Mouse (Mus musculus): ENCODE data around the gene Cytip. TPM values are rescaled to one million over a fixed set of nuclear protein-coding genes. Genes with fewer than 3 reads are reported as not detected.
"Not testable (repeated sequence)": the region's sequence is repeated elsewhere in the genome, so short reads cannot be mapped to it uniquely, and the experiment has no call there.

The Cytip gene
- polyA plus RNA-seq, 1 experiment from 2014 or later, result 0.47 TPM

- no peaks in the 10 kb centered on the region for H3K27me3 ChIP-seq (ENCODE audit: control insufficient read depth, insufficient read depth, low read length)
- WGBS, result 76% methylated on average over 7 of the region's 7 CpGs
- H3K4me1 ChIP-seq (ENCODE audit: control insufficient read depth in 2 of 2, insufficient read depth in 2 of 2, low read length in 2 of 2), result no peaks in the 10 kb centered on the region
- ATAC-seq (ENCODE audit: insufficient number of reproducible peaks, insufficient read depth, low FRiP score, low read depth), result no peak
- no peak overlapping the region for H3K9ac ChIP-seq (ENCODE audit: low read length)
- H3K9me3 ChIP-seq (ENCODE audit: control insufficient read depth, low read length), result no peaks in the 10 kb centered on the region
- no peak overlapping the region for H3K4me2 ChIP-seq (ENCODE audit: low read length)
- H3K36me3 ChIP-seq (ENCODE audit: control insufficient read depth, insufficient read depth, low read length), result no peaks in the 10 kb centered on the region
- H3K4me3 ChIP-seq (ENCODE audit: control insufficient read depth in 1 of 2, insufficient read depth in 1 of 2, low read depth in 1 of 2, low read length in 2 of 2), result no peak overlapping the region
- H3K27ac ChIP-seq (replicated peaks in 1 of 2; ENCODE audit: control insufficient read depth in 1 of 2, insufficient read depth in 1 of 2, low read depth in 2 of 2, low read length in 2 of 2), result no peak overlapping the region
Measured at GRCm38 (mm10) chr2:58137676-58138075, 57.7 kb downstream of the Cytip start.

GRCm38 (mm10) chr2:58136526-58136925 lies 58.8 kb downstream of the Cytip start:
- Histone ChIP-seq H3K4me2 (ENCODE audit: low read length) (no peak overlapping the region), H3K36me3 (ENCODE audit: control insufficient read depth, insufficient read depth, low read length) (no peaks in the 10 kb centered on the region), H3K4me3 (ENCODE audit: control insufficient read depth in 1 of 2, insufficient read depth in 1 of 2, low read depth in 1 of 2, low read length in 2 of 2) (no peak overlapping the region), H3K9me3 (ENCODE audit: control insufficient read depth, low read length) (no peaks in the 10 kb centered on the region), H3K27ac (replicated peaks in 1 of 2; ENCODE audit: control insufficient read depth in 1 of 2, insufficient read depth in 1 of 2, low read depth in 2 of 2, low read length in 2 of 2) (no peak overlapping the region), H3K4me1 (ENCODE audit: control insufficient read depth in 2 of 2, insufficient read depth in 2 of 2, low read length in 2 of 2) (no peaks in the 10 kb centered on the region), H3K27me3 (ENCODE audit: control insufficient read depth, insufficient read depth, low read length) (no peaks in the 10 kb centered on the region), H3K9ac (ENCODE audit: low read length) (no peak overlapping the region)
- ATAC-seq (ENCODE audit: insufficient number of reproducible peaks, insufficient read depth, low FRiP score, low read depth), result no peak
- 84% methylated on average over 4 of the region's 4 CpGs for WGBS

GRCm38 (mm10) chr2:58135061-58135463 lies 60.3 kb downstream of the Cytip start:
- Histone ChIP-seq H3K27me3 (ENCODE audit: control insufficient read depth, insufficient read depth, low read length) (no peaks in the 10 kb centered on the region), H3K4me2 (ENCODE audit: low read length) (no peak overlapping the region), H3K9ac (ENCODE audit: low read length) (no peak overlapping the region), H3K36me3 (ENCODE audit: control insufficient read depth, insufficient read depth, low read length) (no peaks in the 10 kb centered on the region), H3K27ac (replicated peaks in 1 of 2; ENCODE audit: control insufficient read depth in 1 of 2, insufficient read depth in 1 of 2, low read depth in 2 of 2, low read length in 2 of 2) (no peak overlapping the region; a peak in 1 of 4 replicates), H3K4me3 (ENCODE audit: control insufficient read depth in 1 of 2, insufficient read depth in 1 of 2, low read depth in 1 of 2, low read length in 2 of 2) (no peak overlapping the region), H3K9me3 (ENCODE audit: control insufficient read depth, low read length) (no peaks in the 10 kb centered on the region), H3K4me1 (ENCODE audit: control insufficient read depth in 2 of 2, insufficient read depth in 2 of 2, low read length in 2 of 2) (no peaks in the 10 kb centered on the region)
- ATAC-seq (ENCODE audit: insufficient number of reproducible peaks, insufficient read depth, low FRiP score, low read depth), result no peak
- WGBS, result 64% methylated on average over 2 of the region's 2 CpGs

GRCm38 (mm10) chr2:58132597-58132996 lies 62.7 kb downstream of the Cytip start:
- H3K27ac ChIP-seq (replicated peaks in 1 of 2; ENCODE audit: control insufficient read depth in 1 of 2, insufficient read depth in 1 of 2, low read depth in 2 of 2, low read length in 2 of 2), result no peak overlapping the region
- H3K4me2 ChIP-seq (ENCODE audit: low read length), result no peak overlapping the region
- H3K9ac ChIP-seq (ENCODE audit: low read length), result no peak overlapping the region
- H3K27me3 ChIP-seq (ENCODE audit: control insufficient read depth, insufficient read depth, low read length), result no peaks in the 10 kb centered on the region
- H3K4me1 ChIP-seq (ENCODE audit: control insufficient read depth in 2 of 2, insufficient read depth in 2 of 2, low read length in 2 of 2), result no peaks in the 10 kb centered on the region
- no peaks in the 10 kb centered on the region for H3K9me3 ChIP-seq (ENCODE audit: control insufficient read depth, low read length)
- no peak overlapping the region for H3K4me3 ChIP-seq (ENCODE audit: control insufficient read depth in 1 of 2, insufficient read depth in 1 of 2, low read depth in 1 of 2, low read length in 2 of 2)
- no peaks in the 10 kb centered on the region for H3K36me3 ChIP-seq (ENCODE audit: control insufficient read depth, insufficient read depth, low read length)
- ATAC-seq (ENCODE audit: insufficient number of reproducible peaks, insufficient read depth, low FRiP score, low read depth), result no peak
- 68% methylated on average over 2 of the region's 2 CpGs for WGBS

GRCm38 (mm10) chr2:58129903-58130302 lies 65.4 kb downstream of the Cytip start:
- ATAC-seq (ENCODE audit: insufficient number of reproducible peaks, insufficient read depth, low FRiP score, low read depth), result no peak
- Histone ChIP-seq H3K9ac (ENCODE audit: low read length) (no peak overlapping the region), H3K27me3 (ENCODE audit: control insufficient read depth, insufficient read depth, low read length) (no peaks in the 10 kb centered on the region), H3K36me3 (ENCODE audit: control insufficient read depth, insufficient read depth, low read length) (no peaks in the 10 kb centered on the region), H3K4me2 (ENCODE audit: low read length) (no peak overlapping the region), H3K9me3 (ENCODE audit: control insufficient read depth, low read length) (no peaks in the 10 kb centered on the region), H3K4me3 (ENCODE audit: control insufficient read depth in 1 of 2, insufficient read depth in 1 of 2, low read depth in 1 of 2, low read length in 2 of 2) (no peak overlapping the region), H3K4me1 (ENCODE audit: control insufficient read depth in 2 of 2, insufficient read depth in 2 of 2, low read length in 2 of 2) (no peaks in the 10 kb centered on the region), H3K27ac (replicated peaks in 1 of 2; ENCODE audit: control insufficient read depth in 1 of 2, insufficient read depth in 1 of 2, low read depth in 2 of 2, low read length in 2 of 2) (no peak overlapping the region)
- 79% methylated on average over 5 of the region's 5 CpGs for WGBS

- Histone ChIP-seq H3K4me2 (ENCODE audit: low read length) (no peak overlapping the region), H3K4me1 (ENCODE audit: control insufficient read depth in 2 of 2, insufficient read depth in 2 of 2, low read length in 2 of 2) (no peaks in the 10 kb centered on the region), H3K9me3 (ENCODE audit: control insufficient read depth, low read length) (no peaks in the 10 kb centered on the region), H3K4me3 (ENCODE audit: control insufficient read depth in 1 of 2, insufficient read depth in 1 of 2, low read depth in 1 of 2, low read length in 2 of 2) (no peak overlapping the region), H3K27me3 (ENCODE audit: control insufficient read depth, insufficient read depth, low read length) (no peaks in the 10 kb centered on the region), H3K9ac (ENCODE audit: low read length) (no peak overlapping the region), H3K36me3 (ENCODE audit: control insufficient read depth, insufficient read depth, low read length) (no peaks in the 10 kb centered on the region), H3K27ac (replicated peaks in 1 of 2; ENCODE audit: control insufficient read depth in 1 of 2, insufficient read depth in 1 of 2, low read depth in 2 of 2, low read length in 2 of 2) (no peak overlapping the region)
- no peak for ATAC-seq (ENCODE audit: insufficient number of reproducible peaks, insufficient read depth, low FRiP score, low read depth)
- 67% methylated on average over 4 of the region's 4 CpGs for WGBS
Measured at GRCm38 (mm10) chr2:58111105-58111504, 84.2 kb downstream of the Cytip start.

GRCm38 (mm10) chr2:58107887-58108286 lies 87.4 kb downstream of the Cytip start:
- not testable (repeated sequence) for H3K4me3 ChIP-seq (ENCODE audit: control insufficient read depth in 1 of 2, insufficient read depth in 1 of 2, low read depth in 1 of 2, low read length in 2 of 2); H3K4me1 ChIP-seq (ENCODE audit: control insufficient read depth in 2 of 2, insufficient read depth in 2 of 2, low read length in 2 of 2); H3K9ac ChIP-seq (ENCODE audit: low read length); H3K36me3 ChIP-seq (ENCODE audit: control insufficient read depth, insufficient read depth, low read length); H3K4me2 ChIP-seq (ENCODE audit: low read length); H3K9me3 ChIP-seq (ENCODE audit: control insufficient read depth, low read length); H3K27me3 ChIP-seq (ENCODE audit: control insufficient read depth, insufficient read depth, low read length); ATAC-seq (ENCODE audit: insufficient number of reproducible peaks, insufficient read depth, low FRiP score, low read depth); H3K27ac ChIP-seq (replicated peaks in 1 of 2; ENCODE audit: control insufficient read depth in 1 of 2, insufficient read depth in 1 of 2, low read depth in 2 of 2, low read length in 2 of 2)
- 75% methylated on average over 10 of the region's 16 CpGs for WGBS

- no peak for ATAC-seq (ENCODE audit: insufficient number of reproducible peaks, insufficient read depth, low FRiP score, low read depth)
- H3K4me2 ChIP-seq (ENCODE audit: low read length), result no peak overlapping the region
- no peaks in the 10 kb centered on the region for H3K9me3 ChIP-seq (ENCODE audit: control insufficient read depth, low read length)
- H3K4me1 ChIP-seq (ENCODE audit: control insufficient read depth in 2 of 2, insufficient read depth in 2 of 2, low read length in 2 of 2), result no peaks in the 10 kb centered on the region
- H3K36me3 ChIP-seq (ENCODE audit: control insufficient read depth, insufficient read depth, low read length), result no peaks in the 10 kb centered on the region
- no peak overlapping the region for H3K27ac ChIP-seq (replicated peaks in 1 of 2; ENCODE audit: control insufficient read depth in 1 of 2, insufficient read depth in 1 of 2, low read depth in 2 of 2, low read length in 2 of 2)
- no peak overlapping the region for H3K9ac ChIP-seq (ENCODE audit: low read length)
- 81% methylated on average over 6 of the region's 6 CpGs for WGBS
- no peaks in the 10 kb centered on the region for H3K27me3 ChIP-seq (ENCODE audit: control insufficient read depth, insufficient read depth, low read length)
- H3K4me3 ChIP-seq (ENCODE audit: control insufficient read depth in 1 of 2, insufficient read depth in 1 of 2, low read depth in 1 of 2, low read length in 2 of 2), result no peak overlapping the region
Measured at GRCm38 (mm10) chr2:58107046-58107445, 88.3 kb downstream of the Cytip start.
